Mouse (Mus musculus) retina, adult 2 months (tissue): ENCODE data around the gene Lmo7.

ENCODE experiments used
- DNase-seq: peaks from one replicate; pipeline ENCODE4 v3.0.0-alpha.2; 2012; ENCODE audit warnings: low read depth, low spot score

The Lmo7 gene

DNA sequence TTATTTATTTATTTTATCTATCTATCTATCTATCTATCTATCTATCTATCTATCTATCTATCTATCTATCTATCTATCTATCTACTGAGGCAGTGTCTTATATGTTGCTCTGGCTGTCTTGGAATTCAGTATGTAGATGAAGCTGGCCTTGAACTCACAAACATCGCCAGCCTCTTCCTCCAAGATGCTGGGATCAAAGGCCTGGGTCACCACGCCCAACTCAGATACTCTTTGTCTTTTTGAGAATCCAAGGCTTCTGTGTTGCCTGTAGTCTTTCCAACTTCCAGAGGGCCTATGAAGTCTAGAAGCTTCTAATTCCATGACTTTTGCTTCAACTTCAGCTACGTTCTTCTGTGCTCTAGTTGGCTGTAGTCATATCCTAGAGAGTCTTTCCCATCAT is 48.7 kb downstream of the Lmo7 start:
- no peak for DNase-seq

DNA sequence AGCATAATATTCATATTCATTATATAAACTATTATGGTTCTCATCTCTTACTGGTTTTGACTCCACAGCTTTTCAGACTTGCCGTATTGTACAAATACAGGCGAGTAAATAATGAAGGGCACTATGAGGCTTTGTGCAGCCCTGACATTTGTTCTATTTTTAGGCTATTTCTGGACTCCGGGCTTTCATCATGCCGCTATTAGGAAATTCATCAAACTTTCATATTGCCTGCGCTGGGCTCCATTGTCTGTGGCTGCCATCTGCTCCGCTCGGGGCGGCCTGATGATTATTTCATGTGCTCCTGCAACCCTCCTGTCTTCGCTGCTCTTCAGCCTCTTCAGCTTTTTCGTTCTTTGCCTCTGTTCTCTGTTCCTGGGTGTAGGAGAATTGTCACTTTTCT is 50.3 kb downstream of the Lmo7 start:
- DNase-seq: no peak

DNA sequence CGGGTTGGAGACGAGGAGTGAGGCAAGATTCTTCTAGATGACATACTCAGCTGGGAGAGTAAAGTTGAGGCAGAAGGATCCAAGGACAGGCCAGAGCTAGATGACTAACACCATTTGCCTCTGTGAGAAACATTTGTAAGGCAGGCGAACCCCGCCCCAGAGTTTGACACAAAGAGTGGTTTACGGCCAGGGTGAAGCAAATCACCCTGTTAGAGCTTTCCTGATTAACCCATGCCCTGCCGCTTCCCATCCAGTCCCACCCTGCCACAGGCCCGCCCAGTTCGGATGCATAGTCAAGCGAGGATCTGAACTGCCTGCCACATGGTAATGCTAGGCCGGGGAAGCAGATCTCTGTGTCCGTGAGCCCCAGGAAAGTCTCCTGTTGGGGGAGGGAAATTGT is 51.5 kb downstream of the Lmo7 start:
- no peak for DNase-seq

DNA sequence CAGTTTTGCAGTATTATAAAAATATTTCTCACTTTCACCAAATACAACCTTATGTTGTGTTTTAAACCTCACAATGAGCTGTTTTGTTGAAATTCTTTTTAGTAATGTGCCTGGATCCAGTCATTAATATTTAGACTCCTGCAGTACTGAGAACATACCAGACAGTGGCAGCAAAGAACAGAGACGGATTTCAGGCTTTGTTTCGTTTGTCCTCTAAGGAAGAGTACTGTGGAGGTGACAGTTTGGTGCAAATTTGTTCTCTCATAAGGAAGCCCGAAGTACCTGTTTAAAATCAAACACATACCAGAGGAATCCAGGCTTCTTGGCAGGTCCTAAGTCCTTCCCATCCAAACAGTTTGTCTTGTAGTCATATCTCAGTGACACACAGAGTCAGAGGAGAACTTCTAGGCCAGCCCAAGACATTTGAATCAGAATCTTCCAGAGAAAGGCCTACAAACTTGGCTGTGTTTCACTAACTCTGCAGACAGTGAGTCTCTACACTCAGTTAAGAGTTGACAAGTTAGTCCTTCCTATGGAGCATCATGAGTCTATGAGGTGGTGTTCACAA is 52.3 kb downstream of the Lmo7 start:
- DNase-seq: no peak

DNA sequence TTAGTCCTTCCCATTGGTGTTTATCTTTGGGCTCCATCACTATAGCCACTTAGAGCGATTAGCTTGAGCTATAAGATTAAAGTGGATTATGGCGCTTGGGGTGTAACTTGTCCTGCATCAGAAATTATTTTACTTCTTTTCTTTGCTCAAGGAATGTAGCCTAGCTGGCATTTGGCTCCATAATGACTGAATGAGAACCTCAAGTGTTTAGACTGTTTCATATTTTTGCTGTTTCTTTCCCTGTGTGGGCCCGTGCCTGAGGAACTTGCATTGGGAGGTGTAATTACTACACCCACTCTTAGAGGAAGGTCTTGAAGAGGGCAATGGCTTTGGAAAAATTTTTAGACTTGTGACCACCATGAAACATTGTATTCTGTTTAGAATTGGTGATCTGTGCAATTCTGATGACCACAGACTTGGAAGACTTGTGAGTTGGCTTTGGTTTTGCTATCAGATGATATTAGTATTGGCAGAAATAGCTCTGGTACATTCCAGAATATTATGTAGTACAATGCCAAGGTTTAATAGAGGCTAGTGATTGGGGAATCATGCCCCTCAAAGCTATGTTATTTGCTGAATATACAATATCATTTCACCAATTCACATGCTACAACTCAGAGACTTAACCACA is 54.7 kb downstream of the Lmo7 start:
- DNase-seq: no peak

DNA sequence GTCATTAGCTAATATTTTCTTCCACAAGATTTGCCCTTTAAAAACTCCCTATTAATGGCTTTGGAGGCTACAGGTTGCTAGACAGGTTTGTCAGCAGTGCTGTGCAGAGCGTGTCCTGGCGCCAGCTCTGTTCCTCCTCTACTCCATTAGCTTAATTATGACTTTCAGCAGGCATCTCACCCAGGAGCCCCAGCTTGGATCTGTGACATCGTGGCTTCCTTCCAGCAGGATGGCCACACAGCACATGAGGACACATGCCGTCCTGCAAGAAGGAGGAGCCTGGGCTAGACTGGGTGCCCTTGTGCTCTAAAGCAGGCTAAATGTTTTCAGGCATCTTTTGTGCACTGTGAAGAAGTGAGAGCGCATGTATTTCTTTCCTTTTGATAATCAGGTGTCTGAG is 58.1 kb downstream of the Lmo7 start:
- no peak for DNase-seq

DNA sequence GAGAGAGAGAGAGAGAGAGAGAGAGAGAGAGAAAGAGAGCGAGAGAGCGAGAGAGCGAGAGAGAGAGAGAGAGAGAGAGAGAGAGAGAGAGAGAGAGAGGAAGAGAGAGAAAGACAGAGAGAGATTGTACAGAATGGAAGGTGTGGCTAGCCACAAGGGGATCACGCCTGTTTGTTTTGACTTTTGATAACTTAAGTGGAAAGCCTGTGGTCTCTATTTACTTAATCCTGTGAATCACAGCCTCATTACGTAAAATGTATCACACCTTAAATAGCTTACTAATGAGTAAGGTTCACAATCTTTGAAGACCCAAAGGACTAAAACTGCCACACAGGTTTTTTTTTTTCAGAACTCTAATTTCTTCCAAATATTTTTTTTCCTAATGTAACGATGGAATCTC is 58.7 kb downstream of the Lmo7 start:
- no peak for DNase-seq

DNA sequence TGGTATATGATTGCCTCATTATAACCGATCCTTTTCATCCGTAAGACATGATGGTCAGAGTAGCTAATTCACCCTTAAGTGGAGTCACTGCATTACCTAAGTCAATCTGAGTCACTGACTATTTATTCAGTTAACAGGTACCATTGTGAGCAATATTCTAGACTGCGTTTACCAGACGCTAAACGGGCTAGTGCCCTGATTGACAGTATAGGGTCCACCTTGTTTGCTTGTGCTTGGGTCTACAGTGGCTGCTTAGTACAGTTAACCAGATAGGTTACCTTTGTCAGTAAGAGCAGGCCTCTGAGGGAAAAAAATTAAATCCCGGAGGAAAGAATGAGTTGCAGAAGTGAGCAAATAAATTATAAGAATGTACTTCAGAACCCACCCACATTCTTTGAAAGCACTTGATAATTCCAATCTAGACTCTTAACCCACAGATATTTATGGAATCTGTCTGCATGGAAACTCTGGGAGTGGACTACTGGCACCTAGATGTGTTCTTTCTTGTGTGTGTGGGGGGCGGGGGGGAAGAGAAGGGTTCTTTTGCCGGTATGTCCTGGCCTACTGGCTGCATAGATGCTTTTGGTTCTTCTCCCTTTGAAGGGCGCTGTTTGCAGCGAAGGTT is 64.9 kb downstream of the Lmo7 start:
- DNase-seq: no peak

DNA sequence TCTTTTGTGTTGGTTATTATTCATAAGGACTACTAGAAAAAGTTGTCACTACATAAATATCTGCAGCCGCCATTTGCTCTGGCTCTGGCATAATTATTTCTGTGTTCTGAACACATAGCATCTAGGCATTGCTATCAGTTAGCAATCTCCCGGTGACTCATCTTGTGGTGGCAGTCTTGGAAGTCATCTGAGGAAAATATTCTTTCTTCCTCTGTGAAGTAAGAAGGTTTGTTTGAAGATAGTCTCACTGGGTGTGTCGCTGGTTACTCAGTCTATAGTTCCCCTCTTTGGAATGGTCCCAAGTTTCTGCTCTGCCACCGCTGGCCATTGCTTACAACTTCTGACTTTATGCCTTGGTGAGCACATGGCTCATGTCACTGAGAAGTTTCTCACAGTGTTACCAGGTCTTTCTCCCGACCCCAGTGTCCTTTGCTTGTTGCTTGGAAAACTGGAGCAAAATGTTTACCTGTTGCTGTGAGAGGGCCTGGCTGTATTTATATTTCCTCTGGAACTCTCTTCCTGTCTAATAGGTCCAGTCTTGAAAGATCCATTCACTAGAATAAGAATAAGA is 68.3 kb downstream of the Lmo7 start:
- no peak for DNase-seq

DNA sequence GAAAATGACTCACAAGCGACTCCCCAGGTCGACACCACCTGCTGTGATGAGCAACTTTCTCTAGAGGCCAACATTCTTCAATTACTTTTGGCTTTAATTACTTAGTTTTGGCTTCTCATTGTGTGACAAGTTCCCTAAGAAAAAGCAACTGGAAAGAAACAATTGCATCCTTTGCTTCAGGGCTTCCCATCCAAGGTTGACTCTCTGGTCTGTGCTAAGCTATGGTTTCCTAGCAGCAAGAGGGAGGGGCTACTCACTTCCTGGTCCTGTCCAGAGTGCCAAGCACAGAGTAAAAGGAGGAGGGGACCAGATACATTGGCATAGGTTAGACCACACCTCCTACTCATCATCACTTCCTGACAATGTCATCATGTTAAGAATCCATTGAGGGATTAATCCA is 69.0 kb downstream of the Lmo7 start:
- DNase-seq: no peak

DNA sequence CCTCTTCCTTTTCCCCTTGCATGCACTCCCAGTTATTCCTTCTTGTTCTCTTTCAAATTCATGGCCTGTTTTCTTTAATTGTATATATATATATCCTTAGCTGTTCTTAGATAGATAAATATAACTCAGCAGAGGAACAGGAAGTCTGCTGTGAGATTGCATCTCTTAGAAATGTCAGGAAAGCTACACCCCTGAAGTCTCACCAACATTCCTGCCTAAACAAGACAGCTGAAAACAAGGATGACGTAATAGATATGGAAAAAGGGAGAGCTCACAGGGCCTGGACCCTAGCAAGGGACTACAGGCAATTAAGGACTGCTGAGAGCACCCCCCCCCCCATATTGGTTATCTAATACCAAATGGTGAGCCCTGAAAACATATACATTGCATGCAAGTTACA is 71.9 kb downstream of the Lmo7 start:
- DNase-seq: no peak

DNA sequence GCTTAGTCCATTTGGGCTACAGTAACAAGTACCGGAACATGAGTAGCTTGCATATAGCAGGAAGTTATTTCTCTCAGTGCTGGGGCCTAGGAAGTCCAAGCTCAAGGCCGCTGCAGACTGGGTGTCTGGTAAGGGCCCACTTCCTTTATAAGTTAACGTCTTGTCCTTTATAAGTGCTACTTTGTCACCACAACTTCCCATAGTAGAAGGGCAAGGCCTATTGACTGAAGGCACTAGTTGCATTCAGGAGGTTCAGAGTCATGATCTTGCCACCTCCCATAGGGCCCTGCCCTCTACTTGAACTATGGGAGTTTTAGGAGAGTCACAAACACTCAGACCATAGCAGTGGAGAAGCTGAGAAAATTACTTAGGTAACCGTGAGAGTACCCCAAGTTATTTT is 74.4 kb downstream of the Lmo7 start:
- DNase-seq: no peak

DNA sequence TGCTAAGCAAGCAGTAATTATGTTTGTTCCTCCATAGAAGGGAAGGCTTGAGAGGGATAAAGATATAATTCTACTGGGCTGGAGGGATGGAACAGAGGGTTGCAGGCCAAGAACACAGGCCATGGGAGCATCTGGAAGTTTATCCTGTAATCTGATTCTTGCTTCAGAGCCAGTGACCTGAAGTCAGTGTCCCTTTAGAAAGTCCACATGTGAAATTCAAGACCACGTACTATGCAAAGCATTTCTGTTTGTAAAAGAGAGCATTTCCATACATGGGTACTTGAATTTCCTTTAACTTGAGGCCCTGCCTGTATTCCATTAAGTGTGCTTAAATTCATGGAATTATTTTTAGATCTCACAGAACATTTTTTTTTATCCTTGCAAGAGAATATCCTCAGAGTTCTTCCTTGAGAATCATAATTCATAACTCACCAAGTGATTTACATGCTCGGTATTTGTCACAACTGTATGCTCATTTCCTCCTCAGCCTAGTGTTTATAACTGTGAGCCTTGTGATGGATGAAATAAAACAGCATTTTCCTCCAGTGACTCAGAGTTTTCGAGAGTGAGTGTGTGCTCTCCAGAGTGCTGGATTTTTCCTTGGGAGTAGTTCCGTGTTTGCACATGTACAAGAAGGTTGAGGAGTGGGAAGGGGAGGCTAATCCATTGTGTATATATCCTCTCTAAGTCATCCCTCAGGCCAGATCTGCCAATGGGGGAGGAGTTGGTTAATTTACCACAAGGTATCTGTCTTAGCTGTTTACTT is 75.0 kb downstream of the Lmo7 start:
- DNase-seq: no peak

DNA sequence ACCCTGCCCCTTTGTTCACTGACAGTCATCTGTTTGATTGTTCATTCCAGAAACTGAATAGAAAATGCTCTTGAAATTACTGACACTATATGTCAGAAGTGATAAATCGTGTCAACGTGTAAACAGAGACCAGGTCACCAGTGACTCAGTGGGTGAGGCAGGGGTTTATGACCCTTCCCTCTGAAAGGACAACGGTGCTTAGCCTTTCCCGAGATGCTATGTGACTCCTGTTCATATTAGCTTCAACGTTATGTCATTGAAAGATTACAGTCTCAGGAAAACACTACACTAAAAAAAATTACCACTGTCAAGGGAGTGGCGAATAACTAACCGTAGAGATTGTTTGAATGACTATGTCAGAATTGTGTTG is 75.6 kb downstream of the Lmo7 start:
- DNase-seq: no peak

DNA sequence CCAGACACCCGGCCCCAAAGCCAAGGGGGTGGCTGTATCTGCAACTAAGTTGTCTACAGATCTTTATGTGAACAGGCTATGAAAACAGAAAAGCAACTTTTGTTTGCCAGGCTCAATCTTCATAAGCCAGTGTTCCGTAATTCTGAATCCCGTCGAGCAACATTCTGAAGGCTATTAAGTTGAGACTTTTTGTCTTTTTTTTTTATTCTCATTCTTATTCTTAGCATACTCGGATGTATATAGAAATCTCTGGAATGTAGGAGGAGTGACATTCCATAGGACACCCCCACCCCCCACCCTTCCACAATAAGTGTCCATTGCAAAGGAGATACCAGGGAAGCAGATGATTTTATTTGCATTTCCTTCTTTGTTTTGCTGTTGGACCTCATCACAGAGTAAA is 76.3 kb downstream of the Lmo7 start:
- no peak for DNase-seq

DNA sequence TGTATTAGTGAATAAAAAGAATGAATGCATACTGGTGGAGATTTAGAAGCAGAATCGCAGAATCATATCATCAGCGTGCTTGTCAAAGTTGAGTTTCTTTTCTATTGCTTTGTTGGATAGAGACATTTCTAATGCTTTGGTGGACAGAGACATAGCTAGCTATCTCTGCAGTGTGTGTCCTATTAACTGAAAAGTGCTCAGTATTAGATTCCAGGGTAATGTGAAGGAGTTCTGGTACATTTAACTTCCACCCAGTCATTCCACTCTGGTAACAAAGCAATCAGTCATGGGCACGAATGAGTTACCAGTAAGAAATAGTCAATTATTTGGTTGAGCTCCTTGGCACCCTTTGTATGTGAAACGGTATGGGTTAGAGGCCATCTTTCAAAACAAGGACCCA is 76.8 kb downstream of the Lmo7 start:
- DNase-seq: no peak

DNA sequence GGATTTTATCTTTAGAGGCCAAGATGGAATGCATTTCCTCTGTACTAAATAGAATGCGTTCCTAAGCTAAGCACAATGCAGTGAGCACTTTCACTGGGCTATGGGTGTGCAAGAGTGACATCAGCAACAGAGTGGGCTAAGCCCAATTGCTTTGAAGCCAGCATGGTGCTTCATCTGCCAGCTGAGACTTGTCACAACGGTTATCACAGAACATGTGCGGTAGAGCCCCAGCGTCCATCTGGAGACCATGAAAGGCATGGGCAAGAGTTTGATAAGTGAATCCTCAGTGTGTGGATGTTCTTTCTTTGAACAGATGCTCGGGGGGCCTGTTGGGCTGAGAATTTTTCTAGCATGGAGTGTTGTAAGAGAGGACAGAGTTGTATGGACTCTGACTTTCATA is 86.7 kb downstream of the Lmo7 start:
- DNase-seq: no peak

DNA sequence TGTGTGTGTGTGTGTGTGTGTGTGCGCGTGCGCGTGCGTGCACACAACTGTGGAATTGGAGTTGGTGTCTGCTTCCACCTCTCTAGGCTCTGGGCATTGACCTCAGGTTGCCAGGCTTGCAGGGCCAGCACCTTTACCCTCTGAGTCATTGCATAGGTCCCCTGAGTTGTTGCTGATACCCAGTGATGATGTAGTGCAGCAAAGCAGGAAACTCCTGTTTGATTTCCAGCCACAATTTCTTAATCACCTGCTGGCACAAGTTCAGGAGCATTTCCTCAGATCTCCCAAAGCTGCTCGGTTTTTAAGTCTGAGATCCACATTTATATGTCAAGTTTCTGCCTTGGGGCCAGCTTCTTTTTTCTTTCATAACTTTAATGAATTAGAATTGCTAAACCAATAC is 92.6 kb downstream of the Lmo7 start:
- no peak for DNase-seq

DNA sequence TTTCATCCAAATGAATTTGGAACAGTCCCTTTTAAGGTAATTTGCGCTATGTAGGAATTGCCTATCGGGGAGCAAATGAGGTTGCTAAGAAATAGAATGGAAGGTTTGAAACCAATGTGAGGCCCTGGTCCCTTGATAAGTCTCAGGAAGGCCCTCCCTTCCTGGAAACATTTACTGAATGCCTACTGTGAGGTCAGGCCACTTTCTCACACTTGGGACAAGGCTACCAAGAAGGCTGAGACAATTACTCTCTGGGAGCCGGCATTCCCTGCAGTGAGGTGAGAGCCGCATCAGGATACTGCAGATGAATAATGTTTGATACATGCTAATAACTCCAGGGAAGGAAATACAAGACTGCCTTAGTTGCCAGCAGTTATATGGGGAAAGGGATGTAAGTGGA is 93.1 kb downstream of the Lmo7 start:
- DNase-seq: no peak

DNA sequence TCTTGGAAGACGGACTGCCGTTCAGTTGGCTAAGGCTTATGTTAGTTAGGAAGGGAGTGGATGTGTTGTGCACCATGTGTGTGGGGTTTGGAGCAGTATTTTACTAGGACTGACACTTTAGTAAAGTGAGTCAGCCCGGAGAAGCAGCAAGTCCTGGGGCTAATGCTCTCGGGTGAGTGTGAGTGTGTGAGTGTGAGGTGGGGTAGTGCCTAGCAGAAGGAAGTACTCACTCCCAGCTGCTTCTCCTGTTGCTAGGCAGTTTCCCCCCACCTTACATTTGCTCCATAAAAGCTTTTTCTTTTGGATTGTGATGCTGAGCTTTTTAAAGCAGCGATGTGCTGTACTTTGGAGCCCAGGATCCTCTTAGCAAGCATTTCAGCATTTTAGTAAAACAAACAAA is 99.9 kb downstream of the Lmo7 start:
- no peak for DNase-seq

DNA sequence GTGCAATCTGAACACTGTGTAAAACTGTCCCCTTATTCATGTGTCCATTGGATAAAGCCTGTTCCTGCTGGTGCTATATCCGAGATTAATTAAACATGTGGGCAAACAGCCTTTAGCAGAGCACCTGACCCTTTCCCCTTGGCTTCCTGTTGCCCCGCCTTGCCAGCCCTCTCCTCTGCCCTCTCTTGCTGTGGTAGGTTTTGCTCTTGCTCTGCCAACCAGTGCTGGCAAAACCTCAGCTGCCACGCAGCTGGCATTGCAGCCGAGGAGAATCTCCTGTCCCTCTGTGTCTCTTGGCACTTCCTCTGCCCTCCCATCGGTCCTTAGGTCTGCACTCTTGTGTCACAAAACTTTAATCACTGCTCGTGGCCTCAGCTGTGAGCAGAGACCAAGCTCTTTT is 100.4 kb downstream of the Lmo7 start:
- DNase-seq: no peak

DNA sequence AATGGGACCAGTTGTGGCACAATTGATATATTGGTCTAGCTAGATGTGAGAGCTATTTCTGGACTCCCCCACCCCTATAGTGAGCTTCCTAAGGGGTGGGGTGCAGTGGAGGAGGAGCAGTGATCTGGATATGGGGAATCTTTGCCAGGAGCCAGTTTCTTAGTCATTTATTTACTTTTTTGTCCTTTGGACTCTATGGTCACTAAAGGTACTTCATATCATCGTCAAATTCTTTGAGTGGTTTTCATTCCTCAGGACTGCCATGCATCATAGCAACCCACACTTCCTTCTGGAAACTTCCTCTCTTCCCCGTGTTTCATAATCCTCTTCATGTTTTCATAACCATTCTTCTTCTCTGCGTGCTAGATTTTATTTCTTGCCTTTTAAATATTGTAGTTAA is 104.4 kb downstream of the Lmo7 start:
- no peak for DNase-seq

DNA sequence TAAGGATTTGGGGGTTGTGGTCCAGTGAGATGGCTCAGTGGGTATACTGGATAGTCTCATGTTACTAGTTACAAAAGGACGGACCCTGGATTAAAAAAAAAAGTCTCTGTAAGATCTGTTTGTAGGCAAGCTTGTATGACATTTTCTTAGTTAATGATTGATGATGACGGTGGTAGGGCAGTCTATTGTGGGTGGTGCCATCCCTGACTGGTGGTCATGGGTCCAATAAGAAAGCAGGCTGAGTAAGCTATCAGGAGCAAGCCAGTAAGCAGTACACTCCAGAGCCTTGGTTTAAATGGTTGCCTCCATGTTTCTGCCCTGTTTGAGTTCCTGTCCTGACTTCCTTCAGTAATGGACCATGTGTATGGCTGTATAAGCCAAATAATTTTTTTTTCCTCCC is 106.6 kb downstream of the Lmo7 start:
- DNase-seq: no peak
